Mouse (Mus musculus) ES-Bruce4 (cell line): ENCODE results near the gene Dync1i2.

Experiments used
- CTCF ChIP-seq: IDR thresholded peaks from one replicate; pipeline ENCODE4 v1.8.1; 2011; ENCODE audit warnings: low read depth, low read length
- EP300 ChIP-seq: IDR thresholded peaks from 2 replicates; pipeline ENCODE4 v1.6.1; 2011; ENCODE audit warnings: low read depth, low read length; ENCODE audit not compliant: insufficient read depth
- POLR2A ChIP-seq: IDR thresholded peaks from one replicate; pipeline ENCODE4 v1.8.1; 2011; ENCODE audit warnings: low read length; ENCODE audit not compliant: insufficient read depth

DNA sequence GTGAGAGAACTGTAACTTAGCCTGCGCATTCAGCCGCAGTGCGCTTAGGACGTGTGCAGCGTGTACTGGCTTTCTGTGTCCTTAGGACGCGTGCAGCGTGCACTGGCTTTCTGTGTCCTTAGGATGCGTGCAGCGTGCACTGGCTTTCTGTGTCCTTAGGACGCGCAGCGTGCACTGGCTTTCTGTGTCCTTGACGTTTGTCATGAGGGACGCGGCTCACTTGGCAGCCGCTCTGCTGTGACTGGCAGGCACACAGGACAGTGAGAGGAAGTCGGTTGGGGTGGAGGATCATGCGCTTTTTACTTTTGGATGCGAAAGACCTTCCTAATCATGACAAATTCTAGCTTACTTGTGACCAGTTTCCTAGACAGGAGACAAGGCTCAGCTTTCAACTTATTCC is 53.1 kb downstream of the Dync1i2 start:
- no peak for TF ChIP-seq POLR2A
- TF ChIP-seq CTCF = no peak
- TF ChIP-seq EP300 = no peak
